Mouse (Mus musculus) lung, adult 2 months (tissue): ENCODE results near the gene Itga1.

Source experiments
- CTCF ChIP-seq: fragments of 200-500 bp; IDR thresholded peaks from 2 replicates; pipeline ENCODE4 v1.5.1; 2011; ENCODE audit warnings: mild to moderate bottlenecking, low read length, control low read depth; ENCODE audit not compliant: insufficient read depth
- POLR2A ChIP-seq: fragments of 200-500 bp; IDR thresholded peaks from 2 replicates; pipeline ENCODE4 v1.6.1; 2011; ENCODE audit warnings: low read depth, mild to moderate bottlenecking, control low read depth, low read length, borderline replicate concordance; ENCODE audit errors: extremely low read depth

DNA sequence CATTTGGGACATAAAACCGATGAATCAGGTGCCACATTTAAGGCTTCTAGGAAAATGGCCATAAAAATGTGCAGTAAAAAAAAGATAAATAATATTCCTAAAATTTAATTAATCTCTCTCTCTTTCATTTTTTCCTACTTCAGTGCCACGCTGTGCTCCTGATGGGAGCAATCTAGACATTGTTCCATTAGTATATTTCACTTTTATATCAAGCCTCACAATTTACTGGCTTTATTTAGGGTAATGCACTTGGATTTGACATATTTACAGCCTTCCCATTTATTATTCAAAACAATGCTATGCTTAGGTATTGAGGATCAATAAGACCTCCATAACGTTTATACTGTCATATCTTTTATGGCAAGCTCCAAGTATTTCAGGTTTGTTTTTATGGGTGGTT lies 76.4 kb downstream of the Itga1 start:
- TF ChIP-seq CTCF (no peak), POLR2A (no peak)
